Mouse (Mus musculus) myocyte (in vitro differentiated cells): ENCODE results near the gene Tmed1. TPM values are rescaled to one million over a fixed set of nuclear protein-coding genes. Genes with fewer than 3 reads are reported as not detected.

Source experiments
- H3K27me3 ChIP-seq: one replicate; pipeline ENCODE4 v1.6.1; 2011; ENCODE audit not compliant: control insufficient read depth, insufficient read depth, insufficient read length
- H3K36me3 ChIP-seq: one replicate; pipeline ENCODE4 v1.6.1; 2011; ENCODE audit not compliant: control insufficient read depth, insufficient read depth
- H3K4me2 ChIP-seq: one replicate; pipeline ENCODE4 v1.6.1; 2011; ENCODE audit warnings: low read depth, control low read depth
- H3K4me3 ChIP-seq: one replicate; pipeline ENCODE4 v1.5.1; 2011; ENCODE audit warnings: mild to moderate bottlenecking, control low read depth, moderate library complexity
- H3K79me2 ChIP-seq: one replicate; pipeline ENCODE4 v1.6.1; 2011; ENCODE audit not compliant: control insufficient read depth, insufficient read depth
- H3ac ChIP-seq: one replicate; pipeline ENCODE4 v1.6.1; 2011; ENCODE audit not compliant: control insufficient read depth, insufficient read length
- CEBPB ChIP-seq: IDR thresholded peaks from 2 replicates; pipeline ENCODE4 v1.6.1; 2011; ENCODE audit warnings: mild to moderate bottlenecking, moderate library complexity; ENCODE audit not compliant: poor library complexity, insufficient read depth, severe bottlenecking
- E2F4 ChIP-seq: IDR thresholded peaks from one replicate; pipeline ENCODE4 v1.6.1; 2011; ENCODE audit warnings: mild to moderate bottlenecking, control low read depth, moderate library complexity; ENCODE audit not compliant: insufficient read depth
- MAX ChIP-seq: IDR thresholded peaks from one replicate; pipeline ENCODE4 v1.6.1; 2011; ENCODE audit warnings: low read depth, mild to moderate bottlenecking, control low read depth
- MYOD1 ChIP-seq, 3 experiments: IDR thresholded peaks; one replicate each; pipeline ENCODE4 v1.6.1; 2011; ENCODE audit warnings: control low read depth in 2 of 3, low read depth in 2 of 3, mild to moderate bottlenecking in 2 of 3, moderate library complexity in 1 of 3; ENCODE audit not compliant: insufficient read length in 2 of 3, control insufficient read depth in 1 of 3
- MYOG ChIP-seq, 3 experiments: IDR thresholded peaks; one replicate each; pipeline ENCODE4 v1.6.1; 2011; ENCODE audit warnings: control low read depth in 2 of 3, low read depth in 2 of 3, mild to moderate bottlenecking in 2 of 3; ENCODE audit not compliant: insufficient read length in 2 of 3, control insufficient read depth in 1 of 3, insufficient read depth in 1 of 3
- POLR2A ChIP-seq: IDR thresholded peaks from one replicate; pipeline ENCODE4 v1.6.1; 2011; ENCODE audit warnings: low read depth, mild to moderate bottlenecking, control low read depth, moderate library complexity; ENCODE audit not compliant: insufficient read length
- POLR2AphosphoS2 ChIP-seq: IDR thresholded peaks from one replicate; pipeline ENCODE4 v1.6.1; 2011; ENCODE audit warnings: low read depth, control low read depth; ENCODE audit not compliant: insufficient read length
- REST ChIP-seq: IDR thresholded peaks from one replicate; pipeline ENCODE4 v1.6.1; 2011; ENCODE audit warnings: mild to moderate bottlenecking, control low read depth, moderate library complexity; ENCODE audit not compliant: insufficient read depth, insufficient read length
- SRF ChIP-seq: IDR thresholded peaks from one replicate; pipeline ENCODE4 v1.6.1; 2011; ENCODE audit warnings: low read depth; ENCODE audit not compliant: control insufficient read depth, insufficient read length
- TCF12 ChIP-seq: IDR thresholded peaks from one replicate; pipeline ENCODE4 v1.6.1; 2011; ENCODE audit warnings: mild to moderate bottlenecking, control low read depth; ENCODE audit not compliant: poor library complexity, insufficient read depth, severe bottlenecking
- TCF3 ChIP-seq: IDR thresholded peaks from one replicate; pipeline ENCODE4 v1.6.1; 2011; ENCODE audit warnings: low read depth, control low read depth; ENCODE audit not compliant: insufficient read length
- USF1 ChIP-seq: IDR thresholded peaks from one replicate; pipeline ENCODE4 v1.6.1; 2011; ENCODE audit warnings: low read depth, mild to moderate bottlenecking, control low read depth, moderate library complexity
- polyA plus RNA-seq: library from polyadenylated mRNA; unstranded; fragments of >200 nt; fragmentation: generic; extraction: Trizol; gene quantifications from one replicate; pipeline ENCODE4 v1.2.1, GENCODE M21; 2012; ENCODE audit warnings: missing spikeins

Gene Tmed1
- polyA plus RNA-seq, 1 experiment: 47.3 TPM

DNA sequence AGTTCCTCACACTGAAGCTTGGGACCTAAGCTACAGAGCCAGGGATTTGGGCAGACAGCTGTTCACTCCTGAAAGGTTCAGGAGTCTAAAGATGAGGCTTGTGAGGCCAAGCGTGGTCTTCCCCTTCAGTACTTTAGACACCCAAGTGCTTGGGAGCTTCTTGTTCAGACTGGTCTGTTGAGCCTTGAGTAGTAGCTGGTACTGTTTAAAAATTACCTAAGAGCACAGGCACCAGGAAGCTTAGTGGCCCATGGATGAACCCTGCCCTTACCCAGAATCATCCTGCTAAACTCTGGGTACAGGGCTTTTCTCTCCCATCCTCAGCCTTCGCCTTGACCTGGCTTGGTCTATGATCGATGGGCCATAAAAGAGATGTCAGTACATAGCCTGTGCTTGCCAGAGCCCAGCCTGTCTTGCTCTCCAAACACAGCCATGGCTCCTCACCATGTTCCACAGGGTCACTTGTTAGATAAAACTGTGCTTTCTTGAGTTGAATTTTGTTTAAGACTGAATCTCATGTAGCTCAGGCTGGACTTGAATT lies 49.6 kb downstream of the Tmed1 start:
- TF ChIP-seq MAX (no peak), REST (no peak), USF1 (no peak), SRF (no peak), TCF12 (no peak)
- H3K36me3 ChIP-seq: peaks cover 21% of the 10 kb centered on the region
- H3K79me2 ChIP-seq: peaks cover 42% of the 10 kb centered on the region
- H3ac ChIP-seq: no peak overlapping the region
- H3K4me3 ChIP-seq: no peak overlapping the region
- H3K27me3 ChIP-seq: no peaks in the 10 kb centered on the region
- no peak overlapping the region for H3K4me2 ChIP-seq

DNA sequence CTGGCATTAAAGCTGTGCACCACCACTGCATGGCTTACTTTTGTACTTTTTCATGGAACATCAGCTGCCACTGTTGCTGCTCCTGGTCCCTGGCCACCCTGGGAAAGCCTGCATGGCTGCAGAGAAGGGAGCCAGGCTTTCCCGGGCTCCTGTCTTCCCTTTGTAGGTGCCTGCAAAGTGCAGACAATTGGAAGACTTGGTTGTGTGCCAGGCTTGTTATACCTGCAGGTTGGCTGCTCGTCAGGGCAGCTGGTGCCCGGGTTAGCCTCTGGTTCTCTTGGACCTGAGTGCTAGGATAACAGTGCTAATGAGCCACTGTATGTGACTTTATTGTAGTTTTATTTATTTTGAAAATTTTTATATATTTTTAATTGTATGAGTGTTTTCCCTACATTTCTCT lies 51.2 kb downstream of the Tmed1 start:
- H3K4me2 ChIP-seq: no peak overlapping the region
- H3K36me3 ChIP-seq: peaks cover 19% of the 10 kb centered on the region
- H3ac ChIP-seq: no peak overlapping the region
- no peaks in the 10 kb centered on the region for H3K27me3 ChIP-seq
- peaks cover 59% of the 10 kb centered on the region for H3K79me2 ChIP-seq
- H3K4me3 ChIP-seq: no peak overlapping the region
- TF ChIP-seq SRF (no peak), E2F4 (no peak), MYOG (IDR thresholded peaks at IDR 0.05; ENCODE audit: control insufficient read depth in 1 of 3, insufficient read depth in 1 of 3, insufficient read length in 2 of 3, low read depth in 2 of 3) (no peak), MYOD1 (IDR thresholded peaks at IDR 0.05; ENCODE audit: control insufficient read depth in 1 of 3, insufficient read length in 2 of 3, low read depth in 2 of 3) (no peak), TCF12 (no peak), POLR2A (no peak), CEBPB (no peak), MAX (no peak), REST (no peak), TCF3 (no peak), USF1 (no peak), POLR2AphosphoS2 (no peak)

Other genes starting within 250 kb of the Tmed1 start
- 39.8 TPM for gene Atg4d, start 245.0 kb downstream of the Tmed1 start, polyA plus RNA-seq
- gene Kri1, start 222.3 kb downstream of the Tmed1 start, polyA plus RNA-seq: 31.4 TPM
- 53.2 TPM for gene Cdkn2d, start 218.8 kb downstream of the Tmed1 start, polyA plus RNA-seq
- not detected for gene Ap1m2, start 197.9 kb downstream of the Tmed1 start, polyA plus RNA-seq
- 173 TPM for gene Slc44a2, start 189.6 kb downstream of the Tmed1 start, polyA plus RNA-seq
- gene Ilf3, start 142.4 kb downstream of the Tmed1 start, polyA plus RNA-seq: 56.6 TPM
- 55.3 TPM for gene Qtrt1, start 98.4 kb downstream of the Tmed1 start, polyA plus RNA-seq
- 157 TPM for gene Dnm2, start 85.3 kb downstream of the Tmed1 start, polyA plus RNA-seq
- 0.22 TPM for gene AB124611, start 15.9 kb upstream of the Tmed1 start, polyA plus RNA-seq
- 48.1 TPM for gene Carm1, start 36.6 kb upstream of the Tmed1 start, polyA plus RNA-seq
- gene Timm29, start 82.5 kb upstream of the Tmed1 start, polyA plus RNA-seq: 26.3 TPM
- 13.2 TPM for gene Yipf2, start 82.6 kb upstream of the Tmed1 start, polyA plus RNA-seq
- gene Smarca4, start 105.9 kb upstream of the Tmed1 start, polyA plus RNA-seq: 68.0 TPM
- 106 TPM for gene Ldlr, start 213.2 kb upstream of the Tmed1 start, polyA plus RNA-seq